Mouse (Mus musculus): ENCODE data around the gene Mrgprg.

Mrgprg gene

DNA sequence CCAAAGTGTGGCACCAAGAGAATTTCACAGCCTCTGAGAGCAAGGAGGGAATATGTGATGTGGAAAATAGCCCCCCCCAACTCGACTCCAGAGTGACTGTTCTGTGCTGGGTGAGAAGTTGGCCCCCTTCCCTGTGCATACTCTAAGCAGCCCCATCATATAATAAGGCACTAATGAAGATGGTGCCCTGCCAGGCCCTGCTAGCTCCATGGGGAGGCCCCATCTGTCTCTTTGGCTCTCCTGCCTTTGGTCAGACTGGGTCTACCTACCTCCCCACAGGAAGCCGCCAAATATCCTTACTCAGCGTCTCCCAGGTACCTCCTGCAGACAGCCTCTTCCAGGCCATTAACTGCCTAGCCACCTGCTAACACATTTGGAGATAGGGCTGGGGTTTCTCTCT is 7.8 kb downstream of the Mrgprg start:
- peaks cover 70% of the 10 kb centered on the region for H3K27me3 ChIP-seq (ENCODE audit: insufficient read depth, low read length)
- TF ChIP-seq NANOG (IDR thresholded peaks at IDR 0.05; ENCODE audit: borderline replicate concordance, low read length), result no peak
- TF ChIP-seq POU5F1 (IDR thresholded peaks at IDR 0.05; ENCODE audit: borderline replicate concordance, low read length), result no peak
- no peak for TF ChIP-seq CTCF (conservative IDR thresholded peaks at IDR 0.05; ENCODE audit: low read length)
- H3K36me3 ChIP-seq (ENCODE audit: insufficient read depth, low read length), result no peaks in the 10 kb centered on the region
- no peaks in the 10 kb centered on the region for H3K9me3 ChIP-seq (ENCODE audit: low read length)
- H3K4me3 ChIP-seq (replicated peaks; ENCODE audit: low read length), result no peak overlapping the region
- H3K4me1 ChIP-seq (replicated peaks; ENCODE audit: low read depth, low read length), result peaks cover 17% of the 10 kb centered on the region

DNA sequence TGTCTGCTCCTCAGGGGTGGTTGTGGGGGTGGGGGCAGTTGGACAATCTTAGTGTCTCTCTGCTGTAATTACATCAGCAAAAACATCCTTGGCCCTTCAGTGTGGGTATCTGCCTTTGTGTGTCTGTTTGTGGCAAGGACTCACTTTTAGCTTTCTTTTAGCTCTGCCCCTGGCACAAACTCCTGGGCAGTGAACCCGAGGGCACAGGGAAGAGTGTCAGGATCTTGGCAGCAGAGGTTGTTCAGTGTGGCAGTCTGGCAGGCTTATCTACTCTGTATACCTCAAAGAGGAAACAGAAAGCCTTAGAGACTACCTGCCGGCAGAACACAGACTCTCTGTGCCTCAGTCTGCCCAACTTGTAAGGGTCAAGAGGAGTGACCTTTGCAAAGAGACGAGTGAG is 9.1 kb downstream of the Mrgprg start:
- Histone ChIP-seq H3K27me3 (ENCODE audit: insufficient read depth, low read length) (peaks cover 72% of the 10 kb centered on the region), H3K36me3 (ENCODE audit: insufficient read depth, low read length) (no peaks in the 10 kb centered on the region), H3K4me1 (replicated peaks; ENCODE audit: low read depth, low read length) (peaks cover 17% of the 10 kb centered on the region), H3K4me3 (replicated peaks; ENCODE audit: low read length) (no peak overlapping the region), H3K9me3 (ENCODE audit: low read length) (no peaks in the 10 kb centered on the region)
- no peak for TF ChIP-seq NANOG (IDR thresholded peaks at IDR 0.05; ENCODE audit: borderline replicate concordance, low read length)
- TF ChIP-seq POU5F1 (IDR thresholded peaks at IDR 0.05; ENCODE audit: borderline replicate concordance, low read length), result no peak
- TF ChIP-seq CTCF (conservative IDR thresholded peaks at IDR 0.05; ENCODE audit: low read length), result no peak

DNA sequence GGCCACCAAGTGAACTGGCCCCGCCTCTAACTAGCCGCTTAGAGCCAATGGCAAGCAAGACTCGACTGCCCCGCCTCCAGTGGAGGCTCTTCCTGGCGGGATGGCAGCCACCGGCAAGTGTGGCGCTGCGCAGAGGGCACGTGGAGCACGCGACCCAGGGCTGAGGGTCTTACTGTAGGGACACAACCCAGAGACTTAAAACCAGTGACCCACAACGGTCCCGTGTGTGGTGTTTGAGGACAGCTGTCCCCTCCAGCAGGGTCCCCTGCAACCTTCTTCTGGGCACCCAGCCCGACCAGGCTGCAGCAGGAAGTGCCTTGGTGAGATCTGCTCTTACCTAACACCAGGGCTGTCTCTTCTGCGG is 9.8 kb downstream of the Mrgprg start:
- Histone ChIP-seq H3K4me1 (replicated peaks; ENCODE audit: low read depth, low read length) (peaks cover 17% of the 10 kb centered on the region), H3K9me3 (ENCODE audit: low read length) (no peaks in the 10 kb centered on the region), H3K27me3 (ENCODE audit: insufficient read depth, low read length) (peaks cover 72% of the 10 kb centered on the region), H3K4me3 (replicated peaks; ENCODE audit: low read length) (peak overlapping the region; percentile 71), H3K36me3 (ENCODE audit: insufficient read depth, low read length) (no peaks in the 10 kb centered on the region)
- TF ChIP-seq NANOG (IDR thresholded peaks at IDR 0.05; ENCODE audit: borderline replicate concordance, low read length) (no peak), CTCF (conservative IDR thresholded peaks at IDR 0.05; ENCODE audit: low read length) (no peak), POU5F1 (IDR thresholded peaks at IDR 0.05; ENCODE audit: borderline replicate concordance, low read length) (no peak)

DNA sequence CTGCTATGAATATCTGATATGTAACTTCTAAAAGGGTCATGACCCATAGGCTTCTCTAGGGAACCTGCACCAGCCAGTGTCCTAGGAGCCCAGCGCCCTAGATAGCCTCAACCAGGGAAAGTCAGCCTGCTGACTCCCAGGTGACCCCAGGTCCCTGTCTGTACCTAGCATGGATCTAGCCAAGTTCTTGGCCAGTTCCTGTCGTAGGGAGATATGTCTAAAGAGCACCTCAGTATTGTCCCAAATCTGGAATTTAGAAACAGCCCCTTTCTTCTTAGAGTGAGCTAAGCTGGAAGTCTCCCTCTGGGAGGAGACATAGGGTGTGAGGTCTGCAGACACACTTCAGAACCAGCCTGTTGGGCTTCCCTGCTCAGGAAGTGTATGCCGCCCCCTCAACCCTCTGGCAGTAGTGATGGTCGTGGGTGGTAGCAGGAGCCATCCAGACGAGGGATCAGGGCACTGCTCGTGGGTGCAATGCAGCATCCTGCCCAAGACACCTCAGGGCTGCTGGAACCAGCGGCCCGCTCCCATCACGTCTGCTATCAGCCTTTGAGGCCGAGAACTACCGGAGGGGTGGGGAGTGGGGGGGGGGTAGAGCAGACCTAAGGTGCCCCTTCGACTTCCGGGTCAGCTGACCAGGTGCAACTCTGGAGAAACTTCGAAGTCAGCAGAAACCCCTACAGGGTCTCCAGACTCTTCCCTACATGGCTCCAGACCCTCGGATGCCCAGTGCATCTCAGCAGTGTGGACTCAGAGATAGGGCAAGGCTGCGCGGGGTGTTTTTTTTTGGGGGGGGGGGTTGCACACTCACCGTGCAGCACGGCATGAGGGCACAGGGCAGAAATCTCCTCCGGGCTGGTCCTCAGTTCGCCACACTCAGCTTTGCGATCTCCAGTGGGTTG is 10.4 kb downstream of the Mrgprg start, which contains the start of gene Osbpl5:
Gene Osbpl5 (minus strand): TSS at position 861 of the 902 bp plus-strand sequence.
- TF ChIP-seq POU5F1 (IDR thresholded peaks at IDR 0.05; ENCODE audit: borderline replicate concordance, low read length), result no peak
- no peak for TF ChIP-seq CTCF (conservative IDR thresholded peaks at IDR 0.05; ENCODE audit: low read length)
- TF ChIP-seq NANOG (IDR thresholded peaks at IDR 0.05; ENCODE audit: borderline replicate concordance, low read length), result no peak
- peaks cover 17% of the 10 kb centered on the region for H3K4me1 ChIP-seq (replicated peaks; ENCODE audit: low read depth, low read length)
- no peaks in the 10 kb centered on the region for H3K9me3 ChIP-seq (ENCODE audit: low read length)
- no peaks in the 10 kb centered on the region for H3K36me3 ChIP-seq (ENCODE audit: insufficient read depth, low read length)
- H3K4me3 ChIP-seq (replicated peaks; ENCODE audit: low read length), result peak within 1 kb of the TSS; percentile 71
- peaks cover 75% of the 10 kb centered on the region for H3K27me3 ChIP-seq (ENCODE audit: insufficient read depth, low read length)

DNA sequence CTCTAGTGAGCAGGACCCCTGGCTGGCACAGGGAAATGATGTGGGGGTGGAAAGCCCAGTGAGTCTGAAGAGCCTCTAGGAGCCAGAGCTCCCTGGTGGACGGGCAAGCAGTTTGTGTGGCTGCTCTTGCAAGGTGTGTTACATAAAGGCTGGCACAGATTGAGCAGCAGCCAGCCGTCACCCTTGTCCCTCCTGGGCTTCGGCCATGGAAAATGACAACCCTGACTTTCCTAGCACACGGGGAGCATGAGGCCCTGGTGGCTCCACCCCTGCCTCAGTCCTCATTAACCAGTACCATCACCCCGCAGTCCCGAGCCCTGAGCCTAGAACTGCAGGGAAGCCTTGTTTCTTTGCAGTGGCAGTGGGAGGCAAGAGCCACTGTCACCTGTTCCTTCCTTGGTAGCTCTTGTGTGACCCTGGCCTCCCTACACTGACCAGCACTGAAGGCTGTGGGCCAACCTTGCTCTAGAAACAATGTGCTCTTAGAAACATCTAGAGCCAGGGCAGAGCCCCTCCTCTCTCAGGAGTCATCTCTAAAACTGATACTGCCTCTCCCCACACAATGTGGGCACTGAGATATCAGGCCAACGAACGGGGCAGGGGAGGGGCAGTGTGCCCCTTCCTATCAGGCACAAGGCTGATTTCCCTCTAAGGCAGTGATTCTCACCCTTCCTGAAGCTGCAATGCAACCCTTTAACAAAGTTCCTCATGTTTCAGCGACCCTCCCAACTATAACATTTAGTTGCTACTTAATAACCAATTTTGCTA is 11.3 kb downstream of the Mrgprg start:
- Histone ChIP-seq H3K27me3 (ENCODE audit: insufficient read depth, low read length) (peaks cover 77% of the 10 kb centered on the region), H3K36me3 (ENCODE audit: insufficient read depth, low read length) (no peaks in the 10 kb centered on the region), H3K9me3 (ENCODE audit: low read length) (no peaks in the 10 kb centered on the region), H3K4me1 (replicated peaks; ENCODE audit: low read depth, low read length) (peaks cover 17% of the 10 kb centered on the region), H3K4me3 (replicated peaks; ENCODE audit: low read length) (no peak overlapping the region)
- TF ChIP-seq POU5F1 (IDR thresholded peaks at IDR 0.05; ENCODE audit: borderline replicate concordance, low read length), result no peak
- no peak for TF ChIP-seq CTCF (conservative IDR thresholded peaks at IDR 0.05; ENCODE audit: low read length)
- TF ChIP-seq NANOG (IDR thresholded peaks at IDR 0.05; ENCODE audit: borderline replicate concordance, low read length), result no peak

DNA sequence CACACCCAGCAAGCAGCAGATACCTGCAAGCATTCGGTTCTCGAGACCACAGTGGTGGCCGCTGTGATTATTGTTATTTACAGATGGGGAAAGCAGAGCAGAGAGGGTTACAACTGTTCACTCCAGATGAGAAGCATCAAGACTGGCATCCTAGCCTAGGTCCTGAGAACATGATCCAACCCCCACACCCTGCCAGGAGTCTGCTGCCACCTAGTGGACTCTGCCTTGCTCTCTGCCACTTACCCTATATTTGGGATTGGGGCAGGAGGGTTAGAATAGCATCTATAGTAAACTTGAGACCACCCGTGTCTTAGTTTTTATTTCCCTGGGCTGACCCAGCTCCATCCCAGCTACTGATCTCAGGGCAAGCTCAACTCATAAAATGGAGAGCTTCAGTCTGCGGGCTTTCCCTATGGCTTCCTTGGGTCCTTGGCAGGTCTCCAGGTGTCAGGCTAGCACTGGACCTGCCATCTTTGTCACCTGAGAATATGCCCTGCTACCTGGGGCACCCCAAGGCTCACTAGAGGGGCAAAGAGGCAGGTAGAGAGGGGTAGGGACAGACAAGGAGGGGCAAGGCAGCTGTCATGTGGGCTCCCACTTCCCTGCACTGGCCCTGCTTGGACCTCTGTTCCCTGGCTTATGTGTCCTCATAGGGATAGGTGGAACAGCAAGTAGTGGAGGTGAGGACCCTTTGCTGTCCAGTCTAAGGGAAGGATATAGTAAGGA is 12.6 kb downstream of the Mrgprg start:
- Histone ChIP-seq H3K27me3 (ENCODE audit: insufficient read depth, low read length) (peaks cover 84% of the 10 kb centered on the region), H3K36me3 (ENCODE audit: insufficient read depth, low read length) (no peaks in the 10 kb centered on the region), H3K4me3 (replicated peaks; ENCODE audit: low read length) (no peak overlapping the region), H3K4me1 (replicated peaks; ENCODE audit: low read depth, low read length) (peaks cover 17% of the 10 kb centered on the region), H3K9me3 (ENCODE audit: low read length) (no peaks in the 10 kb centered on the region)
- TF ChIP-seq POU5F1 (IDR thresholded peaks at IDR 0.05; ENCODE audit: borderline replicate concordance, low read length) (no peak), CTCF (conservative IDR thresholded peaks at IDR 0.05; ENCODE audit: low read length) (peak; percentile 90), NANOG (IDR thresholded peaks at IDR 0.05; ENCODE audit: borderline replicate concordance, low read length) (no peak)

DNA sequence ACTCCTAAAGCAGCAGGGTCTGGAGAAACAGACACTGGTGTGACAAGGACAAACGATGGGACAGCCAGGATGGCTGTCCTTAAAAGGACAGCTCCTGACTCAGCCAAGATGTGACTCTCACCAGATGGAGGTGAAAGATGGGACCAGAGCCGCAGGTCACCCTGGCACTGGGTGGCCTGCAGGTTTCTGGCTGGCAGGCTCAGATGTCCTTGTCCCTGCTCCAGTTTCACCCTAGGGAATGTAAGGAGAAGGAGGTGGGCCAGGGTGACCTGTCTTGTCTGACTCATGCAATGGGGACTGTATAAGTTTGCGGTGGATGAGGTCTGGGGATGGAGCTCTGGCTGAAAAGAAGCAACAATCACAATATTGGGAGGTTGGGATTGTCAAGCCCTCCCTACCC is 14.2 kb downstream of the Mrgprg start:
- Histone ChIP-seq H3K27me3 (ENCODE audit: insufficient read depth, low read length) (peaks cover 70% of the 10 kb centered on the region), H3K4me1 (replicated peaks; ENCODE audit: low read depth, low read length) (peaks cover 17% of the 10 kb centered on the region), H3K9me3 (ENCODE audit: low read length) (no peaks in the 10 kb centered on the region), H3K36me3 (ENCODE audit: insufficient read depth, low read length) (no peaks in the 10 kb centered on the region), H3K4me3 (replicated peaks; ENCODE audit: low read length) (no peak overlapping the region)
- TF ChIP-seq POU5F1 (IDR thresholded peaks at IDR 0.05; ENCODE audit: borderline replicate concordance, low read length) (no peak), NANOG (IDR thresholded peaks at IDR 0.05; ENCODE audit: borderline replicate concordance, low read length) (no peak), CTCF (conservative IDR thresholded peaks at IDR 0.05; ENCODE audit: low read length) (no peak)

DNA sequence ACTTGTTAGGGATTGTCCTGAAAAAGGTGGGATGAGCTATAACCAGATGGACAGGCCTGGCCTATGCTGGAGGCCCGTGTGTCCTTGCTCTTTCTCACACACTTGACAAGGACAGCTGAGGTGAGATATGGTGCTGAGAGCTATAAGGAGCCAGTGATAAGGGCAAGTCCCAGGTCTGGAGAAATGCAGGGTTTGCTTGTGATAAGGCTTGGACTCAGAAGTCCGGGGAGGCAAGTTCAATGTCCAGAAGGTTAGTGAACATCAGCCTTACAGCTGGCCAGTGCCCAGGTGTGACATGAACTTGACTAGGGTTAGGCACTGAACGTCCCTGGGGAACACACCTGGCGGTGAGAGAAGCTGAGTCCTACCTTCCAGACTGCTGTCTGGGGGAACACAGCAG is 14.7 kb downstream of the Mrgprg start:
- H3K9me3 ChIP-seq (ENCODE audit: low read length), result no peaks in the 10 kb centered on the region
- TF ChIP-seq NANOG (IDR thresholded peaks at IDR 0.05; ENCODE audit: borderline replicate concordance, low read length) (no peak), POU5F1 (IDR thresholded peaks at IDR 0.05; ENCODE audit: borderline replicate concordance, low read length) (no peak), CTCF (conservative IDR thresholded peaks at IDR 0.05; ENCODE audit: low read length) (no peak)
- no peak overlapping the region for H3K4me3 ChIP-seq (replicated peaks; ENCODE audit: low read length)
- H3K4me1 ChIP-seq (replicated peaks; ENCODE audit: low read depth, low read length), result peaks cover 12% of the 10 kb centered on the region
- peaks cover 65% of the 10 kb centered on the region for H3K27me3 ChIP-seq (ENCODE audit: insufficient read depth, low read length)
- H3K36me3 ChIP-seq (ENCODE audit: insufficient read depth, low read length), result no peaks in the 10 kb centered on the region
